Mouse (Mus musculus) cerebellum, adult 2 months (tissue): ENCODE data around the gene Zfp26. TPM values are rescaled to one million over a fixed set of nuclear protein-coding genes. Genes with fewer than 3 reads are reported as not detected.
A peak's percentile ranks its signal among the peaks of the same experiment; 100 is the strongest.

Experiments
- DNase-seq, 2 experiments: peaks; one replicate each; pipeline ENCODE4 v3.0.0; 2021
- H3K27ac ChIP-seq: fragments of 200-500 bp; 2 replicates; pipeline ENCODE4 v1.5.1; 2012; ENCODE audit warnings: low read length, control low read depth, inconsistent platforms; ENCODE audit not compliant: insufficient read depth
- H3K27me3 ChIP-seq: fragments of 200-500 bp; 2 replicates; pipeline ENCODE4 v1.6.1; 2012; ENCODE audit warnings: inconsistent platforms, mild to moderate bottlenecking, low read length, moderate library complexity; ENCODE audit not compliant: control insufficient read depth, insufficient read depth
- H3K4me1 ChIP-seq: fragments of 200-500 bp; 2 replicates; pipeline ENCODE4 v1.6.1; 2011; ENCODE audit warnings: low read length; ENCODE audit not compliant: control insufficient read depth, insufficient read depth
- H3K4me3 ChIP-seq: fragments of 200-500 bp; replicated peaks from 2 replicates; pipeline ENCODE3; 2011; ENCODE audit warnings: mild to moderate bottlenecking, low read depth, low read length, control low read depth; ENCODE audit not compliant: insufficient read depth
- CTCF ChIP-seq: fragments of 200-500 bp; IDR thresholded peaks from 2 replicates; pipeline ENCODE4 v1.5.1; 2011; ENCODE audit warnings: low read depth, mild to moderate bottlenecking, control low read depth, low read length, moderate library complexity, borderline replicate concordance; ENCODE audit not compliant: insufficient read depth
- POLR2A ChIP-seq: fragments of 200-500 bp; IDR thresholded peaks from 2 replicates; pipeline ENCODE4 v1.6.1; 2011; ENCODE audit warnings: low read length, control low read depth, borderline replicate concordance; ENCODE audit not compliant: insufficient read depth
- WGBS: fragments of 180-500 bp; shearing (Covaris S2); methylation state at CpG from one replicate; pipeline ENCODE4 v1.1.7; 2018; 5-methylcytosine and 5-hydroxymethylcytosine counted together
- polyA plus RNA-seq: library from polyadenylated mRNA; depleted of rRNA; stranded (reverse); fragments of >200 nt; gene quantifications from 2 replicates; pipeline ENCODE4 v1.2.3, GENCODE M21; 2012

Gene Zfp26
- polyA plus RNA-seq, 1 experiment: 10.8 TPM

- Histone ChIP-seq H3K4me3 (no peak overlapping the region), H3K27ac (no peak overlapping the region), H3K27me3 (no peaks in the 10 kb centered on the region), H3K4me1 (no peaks in the 10 kb centered on the region)
- WGBS: 28% methylated on average over 5 of the region's 5 CpGs
- DNase-seq: peak in 1 of 2 experiments; percentile 42
- no peak for TF ChIP-seq POLR2A
- TF ChIP-seq CTCF: no peak
Observed at GRCm38 (mm10) chr9:20479396-20479795, 19.4 kb upstream of the Zfp26 start.

- Histone ChIP-seq H3K4me1 (no peaks in the 10 kb centered on the region), H3K27me3 (no peaks in the 10 kb centered on the region), H3K4me3 (no peak overlapping the region), H3K27ac (no peak overlapping the region)
- no peak for DNase-seq
- no peak for TF ChIP-seq POLR2A
- no peak for TF ChIP-seq CTCF
- WGBS: 92% methylated on average over 1 of the region's 1 CpGs
Observed at GRCm38 (mm10) chr9:20476632-20477031, 16.7 kb upstream of the Zfp26 start.

- no peaks in the 10 kb centered on the region for H3K4me1 ChIP-seq
- no peak overlapping the region for H3K27ac ChIP-seq
- no peak overlapping the region for H3K4me3 ChIP-seq
- 44% methylated on average over 7 of the region's 7 CpGs for WGBS
- H3K27me3 ChIP-seq: no peaks in the 10 kb centered on the region
- TF ChIP-seq POLR2A: no peak
- peak; percentile 68 for TF ChIP-seq CTCF
- DNase-seq: peak; percentile 57 to 67
Observed at GRCm38 (mm10) chr9:20466761-20467442, 6.9 kb upstream of the Zfp26 start.

- Histone ChIP-seq H3K4me3 (no peak overlapping the region), H3K4me1 (0 out of 2 replicates have a peak, but pooled peaks cover 2% of the 10 kb centered on the region), H3K27me3 (no peaks in the 10 kb centered on the region), H3K27ac (no peak overlapping the region)
- WGBS: 94% methylated on average over 4 of the region's 4 CpGs
- DNase-seq: no peak
- TF ChIP-seq CTCF: no peak
- no peak for TF ChIP-seq POLR2A
Observed at GRCm38 (mm10) chr9:20453647-20454046, 6.3 kb downstream of the Zfp26 start.

GRCm38 (mm10) chr9:20451493-20451892, 8.5 kb downstream of the Zfp26 start:
- DNase-seq: no peak
- Histone ChIP-seq H3K27ac (no peak overlapping the region), H3K4me3 (no peak overlapping the region), H3K27me3 (no peaks in the 10 kb centered on the region), H3K4me1 (no peaks in the 10 kb centered on the region)
- no peak for TF ChIP-seq POLR2A
- no peak for TF ChIP-seq CTCF
- WGBS: 88% methylated on average over 1 of the region's 1 CpGs

- H3K4me3 ChIP-seq: no peak overlapping the region
- no peak for DNase-seq
- no peaks in the 10 kb centered on the region for H3K4me1 ChIP-seq
- H3K27ac ChIP-seq: no peak overlapping the region
- 86% methylated on average over 4 of the region's 4 CpGs for WGBS
- no peaks in the 10 kb centered on the region for H3K27me3 ChIP-seq
- TF ChIP-seq POLR2A (no peak), CTCF (no peak)
Observed at GRCm38 (mm10) chr9:20443183-20443783, 16.7 kb downstream of the Zfp26 start.

GRCm38 (mm10) chr9:20430004-20430403, 30.0 kb downstream of the Zfp26 start:
- 88% methylated on average over 3 of the region's 3 CpGs for WGBS
- no peak overlapping the region for H3K4me3 ChIP-seq
- H3K27ac ChIP-seq: no peak overlapping the region
- H3K4me1 ChIP-seq: no peaks in the 10 kb centered on the region
- H3K27me3 ChIP-seq: no peaks in the 10 kb centered on the region
- no peak for DNase-seq
- no peak for TF ChIP-seq POLR2A
- TF ChIP-seq CTCF: no peak

GRCm38 (mm10) chr9:20411460-20411859, 48.5 kb downstream of the Zfp26 start:
- 37% methylated on average over 1 of the region's 1 CpGs for WGBS
- TF ChIP-seq POLR2A (no peak), CTCF (no peak)
- Histone ChIP-seq H3K4me3 (no peak overlapping the region), H3K27ac (no peak overlapping the region), H3K4me1 (no peaks in the 10 kb centered on the region), H3K27me3 (no peaks in the 10 kb centered on the region)
- DNase-seq: no peak
